Mouse (Mus musculus) kidney, embryonic 14.5 days (tissue): Measurements from ENCODE around the gene Zfp644. TPM values are rescaled to one million over a fixed set of nuclear protein-coding genes. Genes with fewer than 3 reads are reported as not detected.

Source experiments
- ATAC-seq: fragments of 200-750 bp; cut with Nextera tagmentation; 2 replicates; pipeline ENCODE4 v1.8.0; 2017; ENCODE audit warnings: moderate number of reproducible peaks, mild to moderate bottlenecking, moderate TSS enrichment, moderate library complexity; ENCODE audit not compliant: low FRiP score, low TSS enrichment
- H3K27ac ChIP-seq: fragments of 300-500 bp; sonication (generic); 2 replicates; pipeline ENCODE4 v1.5.1; 2014; ENCODE audit warnings: low read depth, mild to moderate bottlenecking, low read length, moderate library complexity, mixed read lengths
- H3K27me3 ChIP-seq: fragments of 300-500 bp; sonication (generic); 2 replicates; pipeline ENCODE4 v1.6.1; 2014; ENCODE audit warnings: mild to moderate bottlenecking, low read length; ENCODE audit not compliant: control insufficient read depth, insufficient read depth
- H3K36me3 ChIP-seq: fragments of 300-500 bp; sonication (generic); 2 replicates; pipeline ENCODE4 v1.6.1; 2014; ENCODE audit warnings: low read length, mixed read lengths; ENCODE audit not compliant: control insufficient read depth, insufficient read depth
- H3K4me1 ChIP-seq: fragments of 300-500 bp; sonication (generic); 2 replicates; pipeline ENCODE4 v1.6.1; 2014; ENCODE audit warnings: low read length, mixed read lengths; ENCODE audit not compliant: control insufficient read depth, insufficient read depth
- H3K4me2 ChIP-seq: fragments of 300-500 bp; sonication (generic); replicated peaks from 2 replicates; pipeline ENCODE4 v1.6.1; 2014; ENCODE audit warnings: low read depth, mild to moderate bottlenecking, low read length
- H3K4me3 ChIP-seq: fragments of 300-500 bp; sonication (generic); 2 replicates; pipeline ENCODE4 v1.5.1; 2014; ENCODE audit warnings: mild to moderate bottlenecking, low read length
- H3K9ac ChIP-seq: fragments of 300-500 bp; sonication (generic); 2 replicates; pipeline ENCODE4 v1.6.1; 2014; ENCODE audit warnings: low read depth, mild to moderate bottlenecking, low read length, moderate library complexity
- H3K9me3 ChIP-seq: fragments of 300-500 bp; sonication (generic); 2 replicates; pipeline ENCODE4 v1.6.1; 2016; ENCODE audit warnings: low read length; ENCODE audit not compliant: control insufficient read depth
- WGBS: fragments of 180-500 bp; shearing (Covaris S2); extraction: QIAGEN DNeasy Blood & Tissue Kit; methylation state at CpG from one replicate; pipeline ENCODE4 v1.1.7; 2014; 5-methylcytosine and 5-hydroxymethylcytosine counted together
- polyA plus RNA-seq: library from polyadenylated mRNA; unstranded; fragments of >200 nt; fragmentation: Nextera tagmentation; extraction: Ambion mirVana; gene quantifications from 2 replicates; pipeline ENCODE4 v1.2.1, GENCODE M21; 2014

The Zfp644 gene
- 107 TPM in 2 replicates for polyA plus RNA-seq

- Histone ChIP-seq H3K27me3 (no peaks in the 10 kb centered on the region), H3K4me1 (peaks cover 5% of the 10 kb centered on the region; the same call in 1 of the 2 replicates), H3K4me3 (peak within 1 kb of the TSS; percentile 91), H3K9me3 (no peaks in the 10 kb centered on the region), H3K27ac (peak within 1 kb of the TSS; percentile 100), H3K9ac (peak within 1 kb of the TSS; percentile 97), H3K4me2 (peak within 1 kb of the TSS; percentile 56), H3K36me3 (peaks cover 6% of the 10 kb centered on the region)
- ATAC-seq, result peak; percentile 94
- 2% methylated on average over 65 of the region's 71 CpGs for WGBS
These were observed at the start of gene Zfp644 for GRCm38 (mm10) chr5:106696396-106697337. Zfp644 (minus strand) TSS chr5:106697287.

- no peaks in the 10 kb centered on the region for H3K9me3 ChIP-seq
These were observed 42.6 kb upstream of the Zfp644 start for GRCm38 (mm10) chr5:106739716-106740115.

DNA sequence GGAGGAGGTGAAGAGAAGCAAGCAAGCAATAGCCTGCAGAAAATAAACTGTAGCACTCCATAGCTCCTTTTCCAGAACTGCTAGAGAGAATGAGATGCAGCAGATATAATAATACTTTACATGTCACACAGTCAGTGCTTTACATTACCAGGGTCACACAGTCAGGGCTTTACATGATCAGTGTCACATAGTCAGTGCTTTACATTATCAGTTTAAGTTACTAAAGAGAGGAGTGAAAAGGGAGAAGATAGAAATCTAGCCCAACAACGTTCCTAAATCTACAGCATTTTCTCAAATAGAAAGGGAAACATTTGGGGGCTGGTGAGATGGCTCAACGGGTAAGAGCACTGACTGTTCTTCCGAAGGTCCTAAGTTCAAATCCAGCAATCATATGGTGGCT, 26.4 kb upstream of the Zfp644 start:
- no peaks in the 10 kb centered on the region for H3K27me3 ChIP-seq
- no peaks in the 10 kb centered on the region for H3K4me1 ChIP-seq
- no peak overlapping the region for H3K27ac ChIP-seq
- no peak overlapping the region for H3K4me2 ChIP-seq
- peaks cover 2% of the 10 kb centered on the region; the same call in 1 of the 2 replicates for H3K9me3 ChIP-seq
- no peak for ATAC-seq
- H3K4me3 ChIP-seq, result no peak overlapping the region
- H3K9ac ChIP-seq, result no peak overlapping the region
- H3K36me3 ChIP-seq, result no peaks in the 10 kb centered on the region
- 89% methylated on average over 3 of the region's 3 CpGs for WGBS

More at GRCm38 (mm10) chr5:106739716-106740115, 42.6 kb upstream of the Zfp644 start:
- Histone ChIP-seq H3K9ac (no peak overlapping the region), H3K4me1 (0 out of 2 replicates have a peak, but pooled peaks cover 4% of the 10 kb centered on the region), H3K36me3 (no peaks in the 10 kb centered on the region), H3K27me3 (no peaks in the 10 kb centered on the region), H3K4me2 (no peak overlapping the region), H3K27ac (no peak overlapping the region), H3K4me3 (no peak overlapping the region)
- WGBS, result 12% methylated on average over 6 of the region's 6 CpGs
- ATAC-seq, result peak; percentile 90

- no peak overlapping the region for H3K4me3 ChIP-seq
- 83% methylated on average over 5 of the region's 5 CpGs for WGBS
- H3K4me2 ChIP-seq, result no peak overlapping the region
- H3K27ac ChIP-seq, result no peak overlapping the region
- peaks cover 2% of the 10 kb centered on the region; the same call in 1 of the 2 replicates for H3K9me3 ChIP-seq
- no peaks in the 10 kb centered on the region for H3K27me3 ChIP-seq
- H3K9ac ChIP-seq, result no peak overlapping the region
- no peaks in the 10 kb centered on the region for H3K36me3 ChIP-seq
- no peak for ATAC-seq
- H3K4me1 ChIP-seq, result no peaks in the 10 kb centered on the region
These were observed 25.7 kb upstream of the Zfp644 start for GRCm38 (mm10) chr5:106722771-106723170.

DNA sequence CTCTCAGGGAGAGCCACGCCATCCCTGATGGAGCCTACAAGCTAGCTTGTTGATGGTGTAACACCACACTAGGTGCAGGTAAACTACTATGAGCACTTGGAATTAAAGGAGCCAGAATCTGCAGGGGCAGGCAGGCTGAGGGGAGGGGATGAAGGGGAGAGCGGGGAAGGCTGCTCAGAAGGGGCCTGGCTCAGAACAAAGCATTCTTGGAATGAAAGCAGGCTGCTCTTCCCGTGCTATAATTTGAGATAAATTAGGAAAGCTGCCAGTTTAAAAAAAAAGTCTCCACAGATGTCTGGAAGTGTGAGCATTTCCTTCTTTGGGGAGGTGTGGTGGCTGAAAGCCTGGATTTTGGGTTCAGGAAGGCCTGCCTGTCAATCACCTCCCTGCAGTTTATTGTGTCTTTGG, 14.8 kb upstream of the Zfp644 start:
- no peaks in the 10 kb centered on the region for H3K27me3 ChIP-seq
- ATAC-seq, result peak; percentile 72; the same call in 1 of the 2 replicates
- no peak overlapping the region for H3K4me2 ChIP-seq
- H3K4me3 ChIP-seq, result no peak overlapping the region
- no peak overlapping the region; the same call in 1 of the 2 replicates for H3K27ac ChIP-seq
- H3K36me3 ChIP-seq, result no peaks in the 10 kb centered on the region
- H3K9ac ChIP-seq, result no peak overlapping the region
- no peaks in the 10 kb centered on the region for H3K4me1 ChIP-seq
- 36% methylated on average over 3 of the region's 3 CpGs for WGBS
- H3K9me3 ChIP-seq, result no peaks in the 10 kb centered on the region

DNA sequence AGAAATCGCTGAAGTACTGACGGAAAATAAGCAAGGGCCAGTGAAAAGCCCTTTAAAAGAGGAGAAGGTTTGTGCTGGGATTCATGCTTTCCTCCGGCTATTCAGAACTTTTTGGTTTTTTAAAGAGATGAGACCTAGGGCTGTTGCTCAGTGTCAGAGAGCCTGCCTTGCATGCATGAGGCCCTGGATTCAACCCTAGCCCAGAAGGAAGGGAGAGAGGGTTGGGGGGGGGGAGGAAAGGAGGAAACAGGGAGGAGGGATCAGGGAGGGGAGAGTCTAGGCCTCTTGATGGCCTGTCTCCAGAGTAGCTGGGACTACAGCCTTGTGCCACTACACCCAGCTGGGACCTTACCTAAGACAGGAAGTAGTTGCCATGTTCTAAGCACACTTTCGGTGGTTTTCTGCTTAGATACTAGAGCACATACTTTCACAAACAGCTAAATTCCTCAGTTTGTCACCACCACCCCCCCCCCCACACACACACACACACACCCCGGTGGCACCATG, 14.2 kb upstream of the Zfp644 start:
- no peaks in the 10 kb centered on the region for H3K27me3 ChIP-seq
- no peak overlapping the region for H3K4me3 ChIP-seq
- H3K9ac ChIP-seq, result no peak overlapping the region
- H3K36me3 ChIP-seq, result no peaks in the 10 kb centered on the region
- H3K27ac ChIP-seq, result no peak overlapping the region; the same call in 1 of the 2 replicates
- WGBS, result 69% methylated on average over 5 of the region's 5 CpGs
- H3K4me1 ChIP-seq, result no peaks in the 10 kb centered on the region
- peak; percentile 38 for ATAC-seq
- no peaks in the 10 kb centered on the region for H3K9me3 ChIP-seq
- no peak overlapping the region for H3K4me2 ChIP-seq

DNA sequence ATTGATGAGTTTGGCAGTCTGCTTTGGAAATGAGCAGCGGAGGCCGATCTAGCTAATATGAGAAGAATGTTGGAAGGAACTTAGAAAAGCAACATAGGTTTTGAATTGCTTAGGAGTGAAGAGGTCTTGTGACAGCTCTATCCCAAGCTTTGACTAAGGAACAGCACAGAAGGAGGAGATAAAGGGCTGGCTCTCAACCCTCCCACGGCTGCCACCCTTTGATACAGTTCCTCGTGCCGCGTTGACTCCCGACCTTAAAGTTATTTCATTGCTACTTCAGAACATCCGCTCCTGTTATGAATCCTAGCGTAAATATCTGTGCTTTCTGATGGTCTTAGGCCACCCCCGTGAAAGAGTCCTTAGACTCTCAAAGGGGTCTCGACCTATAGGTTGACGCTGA, 13.5 kb upstream of the Zfp644 start:
- no peak for ATAC-seq
- Histone ChIP-seq H3K9me3 (no peaks in the 10 kb centered on the region), H3K4me3 (no peak overlapping the region), H3K36me3 (no peaks in the 10 kb centered on the region), H3K9ac (no peak overlapping the region), H3K27me3 (no peaks in the 10 kb centered on the region), H3K27ac (no peak overlapping the region), H3K4me1 (no peaks in the 10 kb centered on the region), H3K4me2 (no peak overlapping the region)
- 47% methylated on average over 12 of the region's 12 CpGs for WGBS

DNA sequence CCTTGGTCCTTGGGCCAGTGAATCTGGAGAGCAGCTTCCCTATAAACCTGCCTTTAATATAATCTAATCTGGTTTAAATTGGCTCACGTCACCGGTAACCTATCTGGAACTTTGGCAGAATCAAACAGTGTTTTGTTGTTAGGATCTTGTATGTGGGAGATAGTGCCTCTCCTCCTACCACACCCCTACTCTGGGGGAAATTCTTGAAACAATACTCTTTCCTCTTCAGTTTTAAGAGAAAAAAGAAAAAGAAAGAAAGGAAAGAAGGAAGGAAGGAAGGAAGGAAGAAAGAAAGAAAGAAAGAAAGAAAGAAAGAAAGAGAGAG, 13.0 kb upstream of the Zfp644 start:
- H3K4me3 ChIP-seq, result no peak overlapping the region
- no peak for ATAC-seq
- no peaks in the 10 kb centered on the region for H3K27me3 ChIP-seq
- 58% methylated on average over 2 of the region's 2 CpGs for WGBS
- H3K4me1 ChIP-seq, result no peaks in the 10 kb centered on the region
- H3K9ac ChIP-seq, result no peak overlapping the region
- no peaks in the 10 kb centered on the region for H3K9me3 ChIP-seq
- no peak overlapping the region for H3K4me2 ChIP-seq
- H3K27ac ChIP-seq, result no peak overlapping the region
- H3K36me3 ChIP-seq, result no peaks in the 10 kb centered on the region
